Mouse (Mus musculus): Measurements from ENCODE around the gene Olfr600.
"Not testable (repeated sequence)": the region's sequence is repeated elsewhere in the genome, so short reads cannot be mapped to it uniquely, and the experiment has no call there.

The Olfr600 gene

DNA sequence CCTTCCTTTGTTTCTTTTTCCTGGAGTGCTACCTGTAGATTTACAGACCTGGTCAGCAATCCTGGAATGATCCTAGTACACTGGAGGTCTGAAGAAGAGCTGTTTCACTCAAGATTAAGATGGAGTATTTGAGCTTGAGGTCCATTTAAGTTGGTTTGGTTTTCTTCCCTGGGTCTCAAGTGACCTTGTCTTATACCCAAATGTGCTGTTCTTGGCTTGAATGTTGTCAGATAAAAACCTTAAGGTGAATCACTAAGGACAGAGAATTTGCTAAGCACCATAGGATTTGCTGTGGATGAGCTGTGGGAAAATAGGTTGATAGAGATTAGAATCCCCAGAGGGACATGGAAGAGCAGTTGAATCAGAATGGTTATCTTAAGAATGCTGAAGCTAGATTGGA is at the start of gene Olfr600:
TSS of gene Olfr600 (minus strand) at position 101 of the 400 bp plus-strand sequence.
- DNase-seq: no peak

GRCm38 (mm10) chr7:103398981-103399380 is 49.5 kb upstream of the Olfr600 start:
- DNase-seq: no peak

DNA sequence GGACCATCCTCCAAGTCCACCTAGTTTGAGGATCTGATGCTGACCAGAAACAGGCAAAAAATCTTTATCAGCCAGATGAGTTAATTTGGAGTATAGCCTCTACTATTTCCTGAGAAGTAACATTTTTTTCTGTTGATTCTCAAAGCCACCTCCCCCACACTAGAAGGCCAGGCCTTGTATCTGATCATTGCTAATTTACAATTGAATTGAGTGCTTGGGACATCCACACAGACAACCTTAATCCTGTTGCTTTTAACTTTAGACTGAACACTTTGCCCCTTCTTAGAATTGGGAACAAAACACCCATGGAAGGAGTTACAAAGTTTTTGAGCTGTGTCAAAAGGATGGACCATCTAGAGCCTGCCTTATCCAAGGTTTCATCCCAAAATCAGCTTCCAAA is 48.3 kb upstream of the Olfr600 start:
- no peak for DNase-seq

DNA sequence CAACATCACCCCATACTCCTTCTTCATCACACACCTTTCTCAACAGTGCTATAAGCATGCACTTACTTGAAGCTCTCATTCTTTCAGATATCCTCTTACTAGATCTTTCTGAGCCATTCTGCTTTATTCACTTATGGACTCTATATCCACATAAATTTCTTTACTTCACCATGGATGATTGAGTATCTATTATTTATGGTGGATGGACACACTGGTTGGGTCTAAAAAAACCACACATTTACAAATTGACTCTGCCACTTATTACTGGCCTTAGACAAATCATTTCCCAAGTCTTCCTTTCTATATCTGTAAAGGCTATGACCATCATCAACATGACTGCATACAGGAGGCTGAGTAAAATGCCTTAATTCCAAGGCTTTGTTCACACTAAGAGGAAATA is 36.6 kb upstream of the Olfr600 start, which contains the start of gene Olfr603:
TSS of gene Olfr603 (minus strand) at position 101 of the 400 bp plus-strand sequence.
- DNase-seq: no peak

DNA sequence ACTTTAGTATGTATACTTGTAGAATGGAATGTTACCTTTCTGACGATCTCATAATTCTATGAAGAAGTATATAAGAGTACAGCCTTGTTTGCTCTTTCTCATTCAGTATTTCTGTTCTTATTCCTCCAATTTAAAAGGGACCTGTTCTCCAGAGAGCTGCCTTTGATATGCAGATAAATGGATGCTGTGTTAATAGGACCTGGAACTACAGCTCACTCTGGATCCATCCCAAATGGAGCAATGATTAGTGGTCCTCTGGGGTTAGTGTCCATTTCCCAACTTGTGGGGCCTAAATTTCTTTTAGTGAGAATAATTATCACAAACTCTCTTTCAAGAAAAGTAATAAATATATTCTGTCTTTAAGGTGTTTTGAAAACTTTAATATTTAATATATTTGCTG is 13.1 kb upstream of the Olfr600 start, which contains the start of gene Olfr601:
TSS of gene Olfr601 (minus strand) at position 101 of the 400 bp plus-strand sequence.
- DNase-seq: no peak

GRCm38 (mm10) chr7:103335617-103336016 is 13.9 kb downstream of the Olfr600 start, which contains the start of gene Olfr599:
Olfr599 (plus strand) TSS chr7:103335917.
- DNase-seq: no peak

- DNase-seq: no peak
Measured at GRCm38 (mm10) chr7:103323268-103323667, 26.2 kb downstream of the Olfr600 start, which contains the start of gene Olfr598. Olfr598 (plus strand) TSS chr7:103323568.

- not testable (repeated sequence) for DNase-seq
Measured at GRCm38 (mm10) chr7:103316015-103316414, 33.5 kb downstream of the Olfr600 start, which contains the start of gene Olfr597. Olfr597 (plus strand) TSS chr7:103316315.

- not testable (repeated sequence) for DNase-seq
Measured at GRCm38 (mm10) chr7:103305348-103305747, 44.1 kb downstream of the Olfr600 start, which contains the start of gene Olfr596. Olfr596 (plus strand) TSS chr7:103305648.
